Mouse (Mus musculus) olfactory bulb, adult 2 months (tissue): ENCODE results near the gene Zyx. TPM values are rescaled to one million over a fixed set of nuclear protein-coding genes. Genes with fewer than 3 reads are reported as not detected.

Experiments
- H3K27ac ChIP-seq: fragments of 200-500 bp; 2 replicates; pipeline ENCODE4 v1.5.1; 2012; ENCODE audit warnings: low read depth, low read length; ENCODE audit not compliant: insufficient read depth
- H3K4me1 ChIP-seq: fragments of 200-500 bp; 2 replicates; pipeline ENCODE4 v1.6.1; 2012; ENCODE audit warnings: low read length; ENCODE audit not compliant: control insufficient read depth, insufficient read depth
- H3K4me3 ChIP-seq: fragments of 200-500 bp; 2 replicates; pipeline ENCODE4 v1.5.1; 2012; ENCODE audit warnings: mild to moderate bottlenecking, low read depth, low read length, moderate library complexity; ENCODE audit not compliant: insufficient read depth
- CTCF ChIP-seq: fragments of 200-500 bp; IDR thresholded peaks from 2 replicates; pipeline ENCODE4 v1.5.1; 2012; ENCODE audit warnings: low read depth, mild to moderate bottlenecking, low read length, moderate library complexity; ENCODE audit not compliant: insufficient read depth
- POLR2A ChIP-seq: fragments of 200-500 bp; IDR thresholded peaks from 2 replicates; pipeline ENCODE4 v1.6.1; 2012; ENCODE audit warnings: mild to moderate bottlenecking, low read depth, low read length, moderate library complexity; ENCODE audit not compliant: insufficient read depth
- WGBS: fragments of 180-500 bp; shearing (Covaris S2); methylation state at CpG from one replicate; pipeline ENCODE4 v1.1.7; 2018; 5-methylcytosine and 5-hydroxymethylcytosine counted together
- polyA plus RNA-seq: library from polyadenylated mRNA; stranded (reverse); fragments of >200 nt; gene quantifications from 2 replicates; pipeline ENCODE4 v1.2.4, GENCODE M21; 2012; ENCODE audit warnings: low replicate concordance; ENCODE audit not compliant: missing spikeins, insufficient read depth, insufficient read length

The Zyx gene
- polyA plus RNA-seq, 1 experiment = not detected

GRCm38 (mm10) chr6:42372001-42372400 is 22.6 kb downstream of the Zyx start:
- H3K4me1 ChIP-seq = peaks cover 18% of the 10 kb centered on the region
- 23% methylated on average over 3 of the region's 3 CpGs for WGBS
- no peak overlapping the region for H3K4me3 ChIP-seq
- TF ChIP-seq POLR2A (no peak), CTCF (no peak)
- H3K27ac ChIP-seq = no peak overlapping the region

DNA sequence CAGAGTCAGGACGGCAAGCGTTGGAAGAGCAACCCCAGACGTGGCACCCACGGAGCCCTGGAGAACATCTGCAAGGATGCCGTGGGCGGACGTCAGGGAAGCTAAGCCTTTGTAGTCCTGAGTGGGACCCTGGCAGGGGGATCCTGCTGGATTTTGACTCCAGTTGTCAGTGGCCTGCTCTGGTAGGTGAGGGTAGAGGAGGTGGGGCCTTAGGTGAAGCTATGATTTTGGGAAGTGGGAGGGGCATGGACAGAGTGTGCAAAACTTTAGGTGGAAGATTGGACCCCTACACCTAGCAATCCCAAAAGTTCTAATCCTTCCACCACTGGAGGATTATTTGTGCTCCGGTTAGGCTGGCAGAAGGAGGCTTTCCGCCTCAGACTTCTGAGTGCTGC is 23.0 kb downstream of the Zyx start:
- TF ChIP-seq CTCF (no peak), POLR2A (no peak)
- no peak overlapping the region for H3K27ac ChIP-seq
- 30% methylated on average over 9 of the region's 9 CpGs for WGBS
- no peak overlapping the region for H3K4me3 ChIP-seq
- peaks cover 18% of the 10 kb centered on the region for H3K4me1 ChIP-seq

DNA sequence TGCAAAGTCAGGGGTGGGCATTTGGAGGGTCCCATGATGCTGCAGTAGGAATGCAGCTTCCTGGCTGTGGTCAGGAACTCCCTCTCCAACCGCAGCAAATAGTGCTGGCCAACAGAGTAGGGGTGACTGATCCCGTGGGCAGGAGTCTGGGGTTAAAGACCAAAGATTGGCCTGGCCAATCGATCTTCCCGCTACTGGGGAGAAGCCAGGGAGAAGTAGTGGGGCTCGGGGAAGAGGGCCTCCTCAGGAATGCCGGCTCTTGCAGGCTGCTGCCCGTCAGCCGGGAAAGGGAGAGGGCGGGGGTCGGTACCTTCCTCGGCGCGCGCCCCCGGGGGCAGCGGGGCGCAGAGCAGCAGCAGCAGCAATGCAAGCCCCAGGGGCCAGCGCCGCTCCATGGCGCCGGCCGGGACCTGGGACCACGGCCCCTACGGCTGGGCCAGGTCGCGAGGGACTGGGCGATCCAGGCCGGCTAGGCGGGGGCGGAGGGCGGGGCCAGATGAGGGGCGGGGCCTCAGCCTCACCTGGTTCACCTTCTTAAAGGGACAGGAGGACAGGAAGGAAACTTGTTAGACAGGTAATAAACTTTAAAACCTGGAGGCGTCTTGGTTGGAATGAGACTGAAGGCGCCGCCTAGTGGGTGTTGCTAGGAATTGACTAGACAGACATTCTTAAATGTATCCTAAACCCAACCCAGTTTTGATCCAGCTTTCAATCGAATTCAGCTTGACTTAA is 23.6 kb downstream of the Zyx start, which contains the start of gene Epha1:
Gene Epha1 (minus strand): TSS at position 453 of the 732 bp plus-strand sequence.
- Histone ChIP-seq H3K4me1 (peaks cover 18% of the 10 kb centered on the region), H3K4me3 (peak within 1 kb of the TSS; percentile 22; the same call in 1 of the 2 replicates), H3K27ac (no peak within 1 kb of the TSS)
- no peak for TF ChIP-seq POLR2A
- no peak for TF ChIP-seq CTCF
- 2% methylated on average over 36 of the region's 36 CpGs for WGBS

GRCm38 (mm10) chr6:42373669-42374430 is 24.4 kb downstream of the Zyx start:
- Histone ChIP-seq H3K4me3 (no peak overlapping the region), H3K27ac (no peak overlapping the region), H3K4me1 (peaks cover 18% of the 10 kb centered on the region)
- 45% methylated on average over 7 of the region's 7 CpGs for WGBS
- no peak for TF ChIP-seq POLR2A
- no peak for TF ChIP-seq CTCF

- TF ChIP-seq CTCF (no peak), POLR2A (no peak)
- WGBS = 76% methylated on average over 4 of the region's 4 CpGs
- Histone ChIP-seq H3K4me3 (no peak overlapping the region), H3K27ac (no peak overlapping the region), H3K4me1 (peaks cover 18% of the 10 kb centered on the region)
Observed at GRCm38 (mm10) chr6:42374701-42375100, 25.3 kb downstream of the Zyx start.

- H3K4me3 ChIP-seq = no peak overlapping the region
- peaks cover 18% of the 10 kb centered on the region for H3K4me1 ChIP-seq
- H3K27ac ChIP-seq = no peak overlapping the region
- WGBS = 89% methylated on average over 2 of the region's 2 CpGs
- TF ChIP-seq CTCF (no peak), POLR2A (no peak)
Observed at GRCm38 (mm10) chr6:42375131-42375530, 25.7 kb downstream of the Zyx start.

- H3K27ac ChIP-seq = 0 out of 2 replicates have a peak overlapping the region, but pooled peaks have one; percentile 31
- H3K4me1 ChIP-seq = peaks cover 18% of the 10 kb centered on the region
- WGBS = 52% methylated on average over 4 of the region's 4 CpGs
- TF ChIP-seq CTCF (no peak), POLR2A (no peak)
- no peak overlapping the region for H3K4me3 ChIP-seq
Observed at GRCm38 (mm10) chr6:42376016-42376415, 26.6 kb downstream of the Zyx start.

DNA sequence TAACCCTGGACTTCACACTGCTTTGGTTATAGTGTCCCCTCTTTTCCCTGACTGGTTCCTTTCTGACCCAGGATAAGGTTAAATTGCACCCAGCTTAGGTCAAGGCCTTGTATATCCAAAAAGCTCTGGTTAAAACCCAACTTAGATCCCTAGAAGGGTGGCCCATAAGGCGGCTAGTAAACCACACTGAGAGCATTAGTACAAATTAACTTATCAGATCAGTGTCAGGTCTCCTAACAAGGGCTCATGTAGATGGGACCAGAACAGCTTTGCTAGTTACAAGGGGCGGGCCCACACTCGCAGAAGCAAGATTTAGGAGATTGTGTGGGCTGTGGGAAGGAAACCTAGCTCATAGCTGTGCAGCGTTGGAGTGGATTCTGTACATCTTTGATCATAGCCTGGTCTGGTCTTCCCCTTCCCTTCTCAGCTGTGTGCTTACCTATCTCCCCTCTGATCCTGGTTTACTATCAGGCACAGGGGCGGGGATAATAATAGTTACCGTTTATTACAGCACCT is 27.1 kb downstream of the Zyx start:
- Histone ChIP-seq H3K4me3 (no peak overlapping the region), H3K27ac (0 out of 2 replicates have a peak overlapping the region, but pooled peaks have one; percentile 31), H3K4me1 (peaks cover 18% of the 10 kb centered on the region)
- 59% methylated on average over 6 of the region's 6 CpGs for WGBS
- TF ChIP-seq CTCF (no peak), POLR2A (no peak)

- Histone ChIP-seq H3K4me3 (no peak overlapping the region), H3K27ac (no peak overlapping the region), H3K4me1 (peaks cover 11% of the 10 kb centered on the region)
- no peak for TF ChIP-seq POLR2A
- TF ChIP-seq CTCF = no peak
- WGBS = 63% methylated on average over 5 of the region's 5 CpGs
Observed at GRCm38 (mm10) chr6:42377280-42377679, 27.9 kb downstream of the Zyx start.
